Mouse (Mus musculus) ZHBTc4 (cell line): Measurements from ENCODE around the gene Syn3.

Source experiments
- DNase-seq: peaks from one replicate; pipeline ENCODE4 v3.0.0-alpha.2; 2011; ENCODE audit warnings: low read depth, low spot score

The Syn3 gene

GRCm38 (mm10) chr10:86468612-86469546, 29.8 kb downstream of the Syn3 start:
- DNase-seq, result no peak

- peak; percentile 79 for DNase-seq
Observed at GRCm38 (mm10) chr10:86463538-86464199, 35.0 kb downstream of the Syn3 start.

- DNase-seq, result no peak
Observed at GRCm38 (mm10) chr10:86459643-86460042, 39.1 kb downstream of the Syn3 start.

GRCm38 (mm10) chr10:86457665-86458209, 41.0 kb downstream of the Syn3 start:
- no peak for DNase-seq

- no peak for DNase-seq
Observed at GRCm38 (mm10) chr10:86457195-86457594, 41.5 kb downstream of the Syn3 start.

- no peak for DNase-seq
Observed at GRCm38 (mm10) chr10:86455296-86456055, 43.2 kb downstream of the Syn3 start.

- peak; percentile 73 for DNase-seq
Observed at GRCm38 (mm10) chr10:86452326-86452995, 46.2 kb downstream of the Syn3 start.

- no peak for DNase-seq
Observed at GRCm38 (mm10) chr10:86451294-86451693, 47.4 kb downstream of the Syn3 start.

GRCm38 (mm10) chr10:86446649-86447048, 52.0 kb downstream of the Syn3 start:
- no peak for DNase-seq

- DNase-seq, result no peak
Observed at GRCm38 (mm10) chr10:86445207-86445606, 53.5 kb downstream of the Syn3 start.

- DNase-seq, result no peak
Observed at GRCm38 (mm10) chr10:86444665-86445064, 54.0 kb downstream of the Syn3 start.

- peak; percentile 23 for DNase-seq
Observed at GRCm38 (mm10) chr10:86441765-86442164, 56.9 kb downstream of the Syn3 start.

GRCm38 (mm10) chr10:86439640-86440039, 59.1 kb downstream of the Syn3 start:
- no peak for DNase-seq

GRCm38 (mm10) chr10:86437294-86437693, 61.4 kb downstream of the Syn3 start:
- DNase-seq, result no peak

GRCm38 (mm10) chr10:86435006-86435405, 63.7 kb downstream of the Syn3 start:
- DNase-seq, result peak; percentile 97

- no peak for DNase-seq
Observed at GRCm38 (mm10) chr10:86429651-86430050, 69.0 kb downstream of the Syn3 start.

GRCm38 (mm10) chr10:86427956-86428355, 70.7 kb downstream of the Syn3 start:
- DNase-seq, result no peak

GRCm38 (mm10) chr10:86425690-86426530, 72.8 kb downstream of the Syn3 start:
- DNase-seq, result no peak

GRCm38 (mm10) chr10:86421731-86422370, 76.8 kb downstream of the Syn3 start:
- DNase-seq, result no peak

- DNase-seq, result no peak
Observed at GRCm38 (mm10) chr10:86418931-86419330, 79.8 kb downstream of the Syn3 start.
